Mouse (Mus musculus) liver, postnatal 0 days (tissue): ENCODE measurements at regions not wholly inside any gene's neighbourhood (a gene's known extent, or its start where the extent isn't known, plus 50 kb on each side); places are given as distances from the start of the nearest gene placed in this dataset.
A peak's percentile ranks its signal among the peaks of the same experiment; 100 is the strongest.

Experiments
- ATAC-seq: fragments of 200-750 bp; cut with Nextera tagmentation; 2 replicates; pipeline ENCODE4 v1.8.0; 2017; ENCODE audit warnings: mild to moderate bottlenecking, moderate library complexity
- DNase-seq: peaks from one replicate; pipeline ENCODE4 v3.0.0-alpha.2; 2016
- H3K27ac ChIP-seq: fragments of 300-500 bp; sonication (generic); 2 replicates; pipeline ENCODE4 v1.5.1; 2014; ENCODE audit warnings: antibody characterized with exemption, moderate library complexity, mild to moderate bottlenecking, low read depth
- H3K27me3 ChIP-seq: fragments of 300-500 bp; sonication (generic); 2 replicates; pipeline ENCODE4 v1.6.1; 2014; ENCODE audit warnings: low read length, control low read depth, mixed read lengths; ENCODE audit not compliant: insufficient read depth
- H3K36me3 ChIP-seq: fragments of 300-500 bp; sonication (generic); replicated peaks from 2 replicates; pipeline ENCODE4 v1.6.1; 2014; ENCODE audit warnings: mild to moderate bottlenecking, control low read depth, low read length, moderate library complexity, mixed read lengths; ENCODE audit not compliant: insufficient read depth
- H3K4me1 ChIP-seq: fragments of 300-500 bp; sonication (generic); 2 replicates; pipeline ENCODE4 v1.6.1; 2014; ENCODE audit warnings: antibody characterized with exemption, mild to moderate bottlenecking, control low read depth; ENCODE audit not compliant: insufficient read depth
- H3K4me2 ChIP-seq: fragments of 300-500 bp; sonication (generic); 2 replicates; pipeline ENCODE4 v1.6.1; 2014; ENCODE audit warnings: low read depth, mild to moderate bottlenecking, low read length, moderate library complexity, mixed read lengths
- H3K4me3 ChIP-seq: fragments of 300-500 bp; sonication (generic); 2 replicates; pipeline ENCODE4 v1.5.1; 2014; ENCODE audit warnings: low read depth, low read length
- H3K9ac ChIP-seq: fragments of 300-500 bp; sonication (generic); replicated peaks from 2 replicates; pipeline ENCODE4 v1.6.1; 2014; ENCODE audit warnings: mild to moderate bottlenecking, moderate library complexity
- H3K9me3 ChIP-seq: fragments of 300-500 bp; sonication (generic); 2 replicates; pipeline ENCODE4 v1.6.1; 2016; ENCODE audit warnings: mild to moderate bottlenecking, control low read depth, low read length, mixed read lengths
- CTCF ChIP-seq: sonication (generic); IDR thresholded peaks from 2 replicates; pipeline ENCODE4 v1.5.1; 2016; ENCODE audit warnings: antibody characterized with exemption, low read depth
- EP300 ChIP-seq: IDR thresholded peaks from 2 replicates; pipeline ENCODE4 v1.6.1; 2016; ENCODE audit warnings: antibody characterized with exemption, low read depth, mild to moderate bottlenecking
- WGBS: fragments of 180-500 bp; shearing (Covaris S2); extraction: QIAGEN DNeasy Blood & Tissue Kit; methylation state at CpG from one replicate; pipeline ENCODE4 v1.1.7; 2014; ENCODE audit not compliant: insufficient replicate concordance; 5-methylcytosine and 5-hydroxymethylcytosine counted together

- H3K4me2 ChIP-seq = no peak overlapping the region
- peaks cover 37% of the 10 kb centered on the region for H3K4me1 ChIP-seq
- H3K36me3 ChIP-seq = no peaks in the 10 kb centered on the region
- peak; percentile 67 for DNase-seq
- 51% methylated on average over 11 of the region's 11 CpGs for WGBS
- no peak overlapping the region for H3K4me3 ChIP-seq
- TF ChIP-seq EP300 = peak; percentile 70
- TF ChIP-seq CTCF = no peak
- no peaks in the 10 kb centered on the region for H3K9me3 ChIP-seq
- peak overlapping the region; percentile 58 for H3K27ac ChIP-seq
- H3K9ac ChIP-seq = no peak overlapping the region
- ATAC-seq = peak; percentile 62
- H3K27me3 ChIP-seq = peaks cover 3% of the 10 kb centered on the region; the same call in 1 of the 2 replicates
These were observed 95.5 kb downstream of the Cstad start for GRCm38 (mm10) chr2:30690307-30690706.

GRCm38 (mm10) chr2:30688402-30688801 is 93.6 kb downstream of the Cstad start:
- H3K36me3 ChIP-seq = no peaks in the 10 kb centered on the region
- no peak for ATAC-seq
- H3K9me3 ChIP-seq = no peaks in the 10 kb centered on the region
- H3K27me3 ChIP-seq = peaks cover under 1% of the 10 kb centered on the region; the same call in 1 of the 2 replicates
- 77% methylated on average over 4 of the region's 4 CpGs for WGBS
- H3K4me3 ChIP-seq = no peak overlapping the region
- no peak for DNase-seq
- H3K27ac ChIP-seq = no peak overlapping the region
- H3K9ac ChIP-seq = no peak overlapping the region
- TF ChIP-seq CTCF = no peak
- peaks cover 28% of the 10 kb centered on the region for H3K4me1 ChIP-seq
- no peak overlapping the region for H3K4me2 ChIP-seq

GRCm38 (mm10) chr2:30687121-30687551 is 92.3 kb downstream of the Cstad start:
- no peaks in the 10 kb centered on the region for H3K9me3 ChIP-seq
- no peak for DNase-seq
- peak overlapping the region; percentile 44; the same call in 1 of the 2 replicates for H3K27ac ChIP-seq
- ATAC-seq = no peak
- H3K27me3 ChIP-seq = no peaks in the 10 kb centered on the region
- H3K9ac ChIP-seq = no peak overlapping the region
- H3K4me3 ChIP-seq = no peak overlapping the region
- TF ChIP-seq CTCF = no peak
- TF ChIP-seq EP300 = no peak
- H3K4me1 ChIP-seq = peaks cover 19% of the 10 kb centered on the region
- 35% methylated on average over 23 of the region's 23 CpGs for WGBS
- no peaks in the 10 kb centered on the region for H3K36me3 ChIP-seq
- no peak overlapping the region for H3K4me2 ChIP-seq

- Histone ChIP-seq H3K36me3 (no peaks in the 10 kb centered on the region), H3K4me2 (no peak overlapping the region), H3K27ac (0 out of 2 replicates have a peak overlapping the region, but pooled peaks have one; percentile 16), H3K9ac (no peak overlapping the region), H3K4me3 (no peak overlapping the region), H3K9me3 (no peaks in the 10 kb centered on the region), H3K4me1 (peaks cover 14% of the 10 kb centered on the region), H3K27me3 (no peaks in the 10 kb centered on the region)
- ATAC-seq (no peak), DNase-seq (no peak)
- TF ChIP-seq EP300 (no peak), CTCF (no peak)
- WGBS = 85% methylated on average over 6 of the region's 6 CpGs
These were observed 91.5 kb downstream of the Cstad start for GRCm38 (mm10) chr2:30686359-30686758.

- WGBS = 62% methylated on average over 10 of the region's 10 CpGs
- no peak for DNase-seq
- ATAC-seq = peak; percentile 29
- H3K4me1 ChIP-seq = peaks cover 10% of the 10 kb centered on the region
- no peaks in the 10 kb centered on the region for H3K27me3 ChIP-seq
- H3K4me3 ChIP-seq = no peak overlapping the region
- no peak overlapping the region for H3K9ac ChIP-seq
- H3K4me2 ChIP-seq = no peak overlapping the region
- no peaks in the 10 kb centered on the region for H3K36me3 ChIP-seq
- TF ChIP-seq CTCF (no peak), EP300 (peak; percentile 21; the same call in 1 of the 2 replicates)
- H3K27ac ChIP-seq = peak overlapping the region; percentile 66
- H3K9me3 ChIP-seq = no peaks in the 10 kb centered on the region; the same call in 1 of the 2 replicates
These were observed 90.5 kb downstream of the Cstad start for GRCm38 (mm10) chr2:30685137-30685860.

GRCm38 (mm10) chr2:30684461-30684860 is 89.6 kb downstream of the Cstad start:
- H3K9me3 ChIP-seq = peaks cover 3% of the 10 kb centered on the region; the same call in 1 of the 2 replicates
- H3K4me1 ChIP-seq = peaks cover 5% of the 10 kb centered on the region
- no peaks in the 10 kb centered on the region for H3K27me3 ChIP-seq
- DNase-seq = no peak
- TF ChIP-seq CTCF (no peak), EP300 (no peak)
- 0 out of 2 replicates have a peak overlapping the region, but pooled peaks have one; percentile 66 for H3K27ac ChIP-seq
- no peak overlapping the region for H3K4me2 ChIP-seq
- ATAC-seq = no peak
- H3K4me3 ChIP-seq = no peak overlapping the region
- WGBS = 65% methylated on average over 6 of the region's 6 CpGs
- H3K36me3 ChIP-seq = no peaks in the 10 kb centered on the region
- no peak overlapping the region for H3K9ac ChIP-seq
